Mouse (Mus musculus) megakaryocyte, embryonic 14.5 days (primary cell): ENCODE data around the gene Fam47e.

Experiments
- FLI1 ChIP-seq: IDR thresholded peaks from 2 replicates; pipeline ENCODE4 v1.6.1; 2012; ENCODE audit warnings: low read length, inconsistent platforms, mixed read lengths
- GATA1 ChIP-seq: IDR thresholded peaks from 3 replicates; pipeline ENCODE4 v1.6.1; 2012; ENCODE audit warnings: mixed read lengths, low read length, inconsistent platforms, borderline replicate concordance

GRCm38 (mm10) chr5:92505402-92505865 lies 49.4 kb upstream of the Fam47e start:
- TF ChIP-seq GATA1, result no peak
- TF ChIP-seq FLI1, result no peak
